Mouse (Mus musculus): ENCODE measurements around the gene Afg1l. TPM values are rescaled to one million over a fixed set of nuclear protein-coding genes. Genes with fewer than 3 reads are reported as not detected.

Afg1l gene
- polyA plus RNA-seq, 1 experiment from 2014 or later, result 15.3 TPM

DNA sequence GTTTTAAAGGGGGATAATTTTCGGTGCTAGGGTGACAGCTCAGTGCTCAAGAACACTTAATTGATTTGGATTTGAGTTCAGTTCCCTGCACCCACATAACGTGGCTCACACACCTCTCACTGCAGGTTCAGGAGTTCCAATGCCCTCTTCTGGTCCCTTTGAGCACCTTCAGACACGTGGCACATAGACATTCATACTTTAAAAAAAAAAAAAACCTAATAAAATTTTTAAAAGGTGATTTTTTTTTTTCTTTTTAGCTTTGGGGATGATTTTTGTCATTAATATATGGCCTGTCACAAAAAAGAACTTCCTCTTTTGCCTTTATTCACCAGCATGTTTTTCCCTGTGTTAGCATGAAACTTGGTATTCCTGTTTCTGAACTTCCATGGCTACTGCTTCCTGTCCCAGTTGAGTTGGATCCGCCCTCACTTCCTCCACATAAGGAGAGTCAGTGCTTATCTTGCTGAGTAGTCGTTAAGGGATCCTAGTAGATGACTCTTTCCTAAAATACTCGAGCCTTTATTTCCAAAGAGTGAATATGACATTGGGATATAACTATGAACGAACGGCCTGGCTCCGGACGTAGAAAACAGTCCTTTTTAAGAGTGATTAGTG, 25.8 kb upstream of the Afg1l start:
- H3K36me3 ChIP-seq (ENCODE audit: control insufficient read depth, insufficient read depth, low read length), result no peaks in the 10 kb centered on the region
- H3K4me3 ChIP-seq (ENCODE audit: low read length), result no peak overlapping the region
- no peak overlapping the region for H3K27ac ChIP-seq (ENCODE audit: low read length)
- H3K9me3 ChIP-seq (ENCODE audit: control insufficient read depth, low read length), result no peaks in the 10 kb centered on the region
- 83% methylated on average over 10 of the region's 10 CpGs for WGBS
- ATAC-seq, result no peak
- H3K9ac ChIP-seq (ENCODE audit: low read depth, low read length), result no peak overlapping the region
- no peaks in the 10 kb centered on the region for H3K27me3 ChIP-seq (replicated peaks; ENCODE audit: control insufficient read depth, insufficient read depth, low read length)
- no peak overlapping the region for H3K4me2 ChIP-seq (ENCODE audit: low read depth, low read length)
- peaks cover 7% of the 10 kb centered on the region for H3K4me1 ChIP-seq (ENCODE audit: control insufficient read depth, insufficient read depth, low read length)

DNA sequence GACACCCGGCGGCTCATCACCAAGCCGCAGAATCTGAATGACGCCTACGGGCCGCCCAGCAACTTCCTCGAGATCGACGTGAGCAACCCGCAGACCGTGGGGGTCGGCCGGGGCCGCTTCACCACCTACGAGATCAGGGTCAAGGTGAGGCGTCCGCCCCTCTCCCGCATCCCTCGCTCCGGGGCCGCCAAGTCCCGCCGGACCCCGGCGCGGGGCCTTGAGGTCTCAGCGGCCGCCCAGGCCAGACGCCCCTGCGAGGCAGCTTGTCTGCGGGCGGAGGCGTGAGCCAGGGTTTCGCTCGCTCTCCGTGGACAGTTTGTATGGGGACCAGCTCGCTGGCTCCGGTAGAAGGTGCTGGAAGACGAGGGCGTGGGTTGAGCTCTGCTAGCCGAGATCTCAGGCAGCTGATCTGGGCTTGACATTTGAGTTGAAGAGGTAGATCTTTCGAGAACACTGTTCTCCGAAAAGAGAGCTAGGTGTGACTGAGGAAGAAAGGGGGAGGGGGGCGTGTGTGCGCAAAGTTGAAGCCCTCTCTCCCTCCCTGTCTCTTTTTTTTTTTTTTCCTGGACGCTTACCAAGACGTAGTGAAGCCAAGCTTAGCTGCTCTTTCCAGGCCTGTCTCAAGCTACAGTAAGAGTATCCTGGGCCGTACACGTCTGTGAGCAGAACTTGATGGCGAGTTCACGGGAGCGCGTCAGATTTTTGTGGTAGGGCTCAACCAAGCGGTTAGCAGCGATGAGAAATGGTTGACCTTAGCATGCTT, 24.2 kb upstream of the Afg1l start:
- Histone ChIP-seq H3K4me3 (ENCODE audit: low read length) (peak overlapping the region; percentile 99), H3K9ac (ENCODE audit: low read depth, low read length) (peak overlapping the region; percentile 97), H3K4me1 (ENCODE audit: control insufficient read depth, insufficient read depth, low read length) (peaks cover 7% of the 10 kb centered on the region), H3K4me2 (ENCODE audit: low read depth, low read length) (peak overlapping the region; percentile 61), H3K36me3 (ENCODE audit: control insufficient read depth, insufficient read depth, low read length) (no peaks in the 10 kb centered on the region), H3K27ac (ENCODE audit: low read length) (peak overlapping the region; percentile 100), H3K9me3 (ENCODE audit: control insufficient read depth, low read length) (no peaks in the 10 kb centered on the region), H3K27me3 (replicated peaks; ENCODE audit: control insufficient read depth, insufficient read depth, low read length) (no peaks in the 10 kb centered on the region)
- WGBS, result under 1% methylated on average over 55 of the region's 55 CpGs
- ATAC-seq, result peak; percentile 47

DNA sequence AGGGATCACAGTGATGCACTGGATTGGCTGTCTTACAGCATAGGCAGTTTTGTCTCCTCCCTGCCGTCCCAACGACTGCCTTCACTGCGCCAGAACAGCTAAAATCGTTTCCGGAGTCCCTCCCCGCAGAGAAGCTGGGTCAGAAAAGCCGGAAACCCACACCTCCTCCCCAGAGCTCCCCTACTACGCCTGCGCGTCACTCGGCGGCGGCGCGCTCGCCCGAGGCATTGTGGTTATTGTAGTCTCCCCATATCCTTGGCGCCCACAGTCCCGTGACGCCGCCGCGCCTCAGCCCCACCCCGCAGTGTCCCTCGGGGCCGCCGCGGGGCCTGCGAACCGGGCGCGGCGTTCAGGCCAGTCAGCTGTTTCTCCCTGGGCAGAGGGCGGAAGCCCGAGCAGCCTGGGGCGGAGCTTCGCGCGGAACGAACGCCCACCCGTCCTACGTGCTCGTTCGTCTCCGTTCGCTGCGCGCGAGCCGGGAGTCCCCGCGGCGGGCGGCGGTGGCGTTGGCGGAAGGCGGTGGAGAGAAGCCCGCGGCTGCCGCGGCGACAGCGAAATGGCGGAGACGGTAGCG, 23.5 kb upstream of the Afg1l start, which contains the start of gene Snx3:
TSS of gene Snx3 (plus strand) at position 256 of the 574 bp plus-strand sequence.
- peak within 1 kb of the TSS; percentile 97 for H3K9ac ChIP-seq (ENCODE audit: low read depth, low read length)
- peak within 1 kb of the TSS; percentile 61 for H3K4me2 ChIP-seq (ENCODE audit: low read depth, low read length)
- ATAC-seq, result peak; percentile 98
- H3K9me3 ChIP-seq (ENCODE audit: control insufficient read depth, low read length), result no peaks in the 10 kb centered on the region
- WGBS, result under 1% methylated on average over 66 of the region's 68 CpGs
- H3K4me3 ChIP-seq (ENCODE audit: low read length), result peak within 1 kb of the TSS; percentile 99
- no peaks in the 10 kb centered on the region for H3K27me3 ChIP-seq (replicated peaks; ENCODE audit: control insufficient read depth, insufficient read depth, low read length)
- peaks cover 7% of the 10 kb centered on the region for H3K4me1 ChIP-seq (ENCODE audit: control insufficient read depth, insufficient read depth, low read length)
- H3K36me3 ChIP-seq (ENCODE audit: control insufficient read depth, insufficient read depth, low read length), result no peaks in the 10 kb centered on the region
- peak within 1 kb of the TSS; percentile 100 for H3K27ac ChIP-seq (ENCODE audit: low read length)

DNA sequence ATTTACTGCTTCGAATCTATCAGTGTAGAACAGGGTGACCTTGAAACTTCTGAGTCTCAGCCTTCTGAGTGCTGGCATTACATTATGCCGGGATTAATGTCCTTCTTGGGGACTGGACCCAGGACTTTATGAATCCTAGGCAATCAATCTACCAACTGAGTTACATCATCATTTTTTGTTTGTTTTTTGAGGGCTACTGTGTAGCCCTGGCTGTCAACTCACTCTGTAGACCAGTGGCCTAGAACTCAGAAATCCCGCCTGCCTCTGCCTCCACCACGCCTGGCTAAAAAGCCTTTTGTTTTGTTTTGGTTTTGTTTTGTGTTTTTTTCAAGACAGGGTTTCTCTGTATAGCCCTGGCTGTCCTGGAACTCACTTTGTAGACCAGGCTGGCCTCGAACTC, 22.8 kb upstream of the Afg1l start:
- H3K27ac ChIP-seq (ENCODE audit: low read length), result peak overlapping the region; percentile 100
- no peaks in the 10 kb centered on the region for H3K9me3 ChIP-seq (ENCODE audit: control insufficient read depth, low read length)
- WGBS, result 76% methylated on average over 5 of the region's 5 CpGs
- ATAC-seq, result peak; percentile 6; the same call in 1 of the 2 replicates
- peaks cover 7% of the 10 kb centered on the region for H3K4me1 ChIP-seq (ENCODE audit: control insufficient read depth, insufficient read depth, low read length)
- H3K27me3 ChIP-seq (replicated peaks; ENCODE audit: control insufficient read depth, insufficient read depth, low read length), result no peaks in the 10 kb centered on the region
- no peaks in the 10 kb centered on the region for H3K36me3 ChIP-seq (ENCODE audit: control insufficient read depth, insufficient read depth, low read length)
- peak overlapping the region; percentile 97 for H3K9ac ChIP-seq (ENCODE audit: low read depth, low read length)
- peak overlapping the region; percentile 99 for H3K4me3 ChIP-seq (ENCODE audit: low read length)
- H3K4me2 ChIP-seq (ENCODE audit: low read depth, low read length), result peak overlapping the region; percentile 38

DNA sequence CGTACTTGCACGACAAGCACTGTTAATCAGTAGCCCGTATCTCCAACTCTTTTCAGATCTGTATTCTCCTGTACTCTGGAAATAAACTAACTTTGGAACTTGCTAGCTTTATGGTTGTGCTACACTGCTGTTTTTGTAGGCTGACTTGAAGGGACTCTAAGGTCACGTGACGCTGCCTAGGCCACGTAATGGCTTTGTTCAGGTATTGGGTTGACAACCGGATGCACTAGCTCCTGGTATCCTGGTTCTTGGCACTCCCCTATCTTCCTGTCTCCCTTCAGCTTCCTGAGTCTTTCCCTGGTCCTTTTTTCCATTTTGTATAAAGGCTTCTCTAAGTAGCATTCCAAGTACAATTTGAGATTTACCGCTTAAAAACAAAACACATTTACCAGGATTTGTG, 22.2 kb upstream of the Afg1l start:
- Histone ChIP-seq H3K4me1 (ENCODE audit: control insufficient read depth, insufficient read depth, low read length) (peaks cover 7% of the 10 kb centered on the region), H3K36me3 (ENCODE audit: control insufficient read depth, insufficient read depth, low read length) (no peaks in the 10 kb centered on the region), H3K4me3 (ENCODE audit: low read length) (no peak overlapping the region), H3K4me2 (ENCODE audit: low read depth, low read length) (no peak overlapping the region), H3K27me3 (replicated peaks; ENCODE audit: control insufficient read depth, insufficient read depth, low read length) (no peaks in the 10 kb centered on the region), H3K9me3 (ENCODE audit: control insufficient read depth, low read length) (no peaks in the 10 kb centered on the region), H3K27ac (ENCODE audit: low read length) (peak overlapping the region; percentile 100), H3K9ac (ENCODE audit: low read depth, low read length) (no peak overlapping the region)
- ATAC-seq, result no peak
- 89% methylated on average over 8 of the region's 8 CpGs for WGBS

DNA sequence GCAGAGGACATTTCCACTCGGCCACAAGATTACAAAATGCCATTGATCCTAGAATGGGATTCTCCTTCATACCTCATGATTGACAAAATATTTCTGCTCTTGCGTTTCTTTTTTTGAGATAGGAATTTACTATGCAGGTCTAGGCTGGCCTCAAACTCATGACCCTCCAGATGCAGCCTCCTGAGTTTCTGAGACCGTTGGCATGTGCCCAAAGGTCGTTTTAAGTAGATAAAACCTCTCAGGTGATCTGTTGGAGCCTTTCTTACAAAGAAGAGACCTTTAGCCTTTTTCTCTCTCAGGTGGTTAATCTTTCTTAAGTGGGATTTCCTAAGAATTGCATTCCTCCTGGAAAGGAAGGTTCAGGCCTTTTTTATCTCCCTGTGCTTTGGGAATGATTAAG, 14.6 kb upstream of the Afg1l start:
- 41% methylated on average over 4 of the region's 4 CpGs for WGBS
- ATAC-seq, result peak; percentile 57
- H3K9me3 ChIP-seq (ENCODE audit: control insufficient read depth, low read length), result no peaks in the 10 kb centered on the region
- H3K36me3 ChIP-seq (ENCODE audit: control insufficient read depth, insufficient read depth, low read length), result no peaks in the 10 kb centered on the region
- no peak overlapping the region for H3K9ac ChIP-seq (ENCODE audit: low read depth, low read length)
- H3K4me3 ChIP-seq (ENCODE audit: low read length), result no peak overlapping the region
- no peaks in the 10 kb centered on the region for H3K27me3 ChIP-seq (replicated peaks; ENCODE audit: control insufficient read depth, insufficient read depth, low read length)
- no peak overlapping the region for H3K4me2 ChIP-seq (ENCODE audit: low read depth, low read length)
- 0 out of 2 replicates have a peak, but pooled peaks cover 2% of the 10 kb centered on the region for H3K4me1 ChIP-seq (ENCODE audit: control insufficient read depth, insufficient read depth, low read length)
- peak overlapping the region; percentile 71 for H3K27ac ChIP-seq (ENCODE audit: low read length)

DNA sequence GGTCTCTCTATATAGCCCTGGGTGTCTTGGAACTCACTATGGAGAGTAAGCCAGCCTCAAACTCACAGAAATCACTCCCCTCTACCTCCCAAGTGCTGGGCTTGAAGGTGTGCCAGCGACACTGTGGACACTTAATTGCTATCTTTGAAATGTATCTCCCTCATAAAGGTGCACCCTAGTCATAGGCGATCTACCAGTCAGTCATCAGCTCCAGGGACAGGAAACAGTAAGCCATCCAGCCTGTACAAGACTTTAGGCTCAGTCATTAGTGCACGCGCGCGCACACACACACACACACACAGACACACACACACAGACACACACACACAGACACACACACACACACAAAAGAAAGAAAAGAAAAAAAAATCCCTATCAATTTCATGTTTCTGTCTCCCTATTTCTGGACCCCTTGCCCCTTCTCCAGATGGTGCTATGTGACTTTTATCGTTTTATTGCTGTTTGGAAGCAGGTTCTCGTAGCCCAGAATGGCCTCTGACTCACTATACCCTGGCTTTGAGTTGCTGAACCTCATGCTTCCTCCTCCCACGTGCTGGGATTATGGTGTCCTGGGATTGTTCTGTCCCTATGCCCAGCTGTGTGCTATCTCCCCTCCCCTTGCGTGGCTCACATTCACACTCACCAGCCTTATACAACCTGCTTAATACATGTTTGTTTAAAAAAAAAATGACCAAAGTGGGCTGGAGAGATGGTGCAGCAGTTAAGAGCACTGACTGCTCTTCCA, 13.8 kb upstream of the Afg1l start:
- no peak overlapping the region for H3K4me3 ChIP-seq (ENCODE audit: low read length)
- H3K27me3 ChIP-seq (replicated peaks; ENCODE audit: control insufficient read depth, insufficient read depth, low read length), result no peaks in the 10 kb centered on the region
- no peak overlapping the region for H3K9ac ChIP-seq (ENCODE audit: low read depth, low read length)
- H3K4me2 ChIP-seq (ENCODE audit: low read depth, low read length), result no peak overlapping the region
- H3K27ac ChIP-seq (ENCODE audit: low read length), result peak overlapping the region; percentile 71
- 0 out of 2 replicates have a peak, but pooled peaks cover 2% of the 10 kb centered on the region for H3K4me1 ChIP-seq (ENCODE audit: control insufficient read depth, insufficient read depth, low read length)
- peak; percentile 86 for ATAC-seq
- no peaks in the 10 kb centered on the region for H3K9me3 ChIP-seq (ENCODE audit: control insufficient read depth, low read length)
- WGBS, result 67% methylated on average over 10 of the region's 10 CpGs
- no peaks in the 10 kb centered on the region for H3K36me3 ChIP-seq (ENCODE audit: control insufficient read depth, insufficient read depth, low read length)

DNA sequence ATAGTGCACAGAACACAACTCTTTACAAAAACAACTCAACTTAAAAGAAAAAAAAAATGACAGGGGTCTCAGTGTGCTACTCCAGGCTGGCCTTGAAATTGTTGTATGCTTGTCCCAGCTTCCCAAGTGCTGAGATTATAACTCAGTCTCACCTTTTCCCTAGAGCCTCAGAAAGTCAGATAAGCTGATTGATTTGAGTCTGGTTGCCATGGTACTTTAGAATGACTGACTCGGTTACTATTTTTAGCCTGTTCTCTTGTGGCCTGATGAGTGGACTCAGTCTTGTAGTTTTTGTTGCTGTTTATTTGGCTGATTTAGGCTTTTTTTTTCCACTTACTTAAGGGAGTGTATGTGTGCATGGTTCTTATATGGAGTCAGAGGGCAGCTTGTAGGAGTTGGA, 12.8 kb upstream of the Afg1l start:
- Histone ChIP-seq H3K9ac (ENCODE audit: low read depth, low read length) (no peak overlapping the region), H3K9me3 (ENCODE audit: control insufficient read depth, low read length) (no peaks in the 10 kb centered on the region), H3K27ac (ENCODE audit: low read length) (peak overlapping the region; percentile 71), H3K4me3 (ENCODE audit: low read length) (no peak overlapping the region), H3K4me2 (ENCODE audit: low read depth, low read length) (no peak overlapping the region), H3K4me1 (ENCODE audit: control insufficient read depth, insufficient read depth, low read length) (0 out of 2 replicates have a peak, but pooled peaks cover 2% of the 10 kb centered on the region), H3K27me3 (replicated peaks; ENCODE audit: control insufficient read depth, insufficient read depth, low read length) (no peaks in the 10 kb centered on the region), H3K36me3 (ENCODE audit: control insufficient read depth, insufficient read depth, low read length) (no peaks in the 10 kb centered on the region)
- 38% methylated on average over 1 of the region's 1 CpGs for WGBS
- ATAC-seq, result peak; percentile 40; the same call in 1 of the 2 replicates

All from intestine, embryonic 16.5 days (tissue).